7 mouse cellular contexts compared by ENCODE assay signal in genomic region chr12:85175926-85176845, GRCm38 (mm10). TPM values are rescaled to one million over a fixed set of nuclear protein-coding genes. Genes with fewer than 3 reads are reported as not detected.
DNase-seq lines count a peak whose midpoint lies in the region; ATAC-seq and TF ChIP-seq lines count a peak whose summit lies in the region.

No protein-coding gene starts in this region.

- no peaks in the 10 kb centered on the region; the same call in 1 of the 2 replicates for H3K27me3 ChIP-seq in intestine, embryonic 15.5 days (replicated peaks)
- H3K27me3 ChIP-seq in midbrain, embryonic 14.5 days (ENCODE audit: control insufficient read depth, insufficient read depth, low read length) = peaks cover 6% of the 10 kb centered on the region

- H3K9ac ChIP-seq in intestine, embryonic 15.5 days = peak overlapping the region; percentile 43
- H3K9ac ChIP-seq in midbrain, embryonic 14.5 days (replicated peaks; ENCODE audit: low read length) = peak overlapping the region; percentile 9

- TF ChIP-seq POLR2A in embryonic fibroblast, embryonic 13.5 days (IDR thresholded peaks at IDR 0.05; ENCODE audit: low read depth, low read length) = no peak

- H3K4me2 ChIP-seq in intestine, embryonic 15.5 days (replicated peaks) = peak overlapping the region; percentile 91
- peak overlapping the region; percentile 62 for H3K4me2 ChIP-seq in midbrain, embryonic 14.5 days (ENCODE audit: low read length)

- no peak overlapping the region for H3K27ac ChIP-seq in embryonic fibroblast, embryonic 13.5 days (ENCODE audit: insufficient read depth, low read length)
- H3K27ac ChIP-seq in intestine, embryonic 15.5 days = peak overlapping the region; percentile 55
- H3K27ac ChIP-seq in midbrain, embryonic 14.5 days (replicated peaks; ENCODE audit: low read depth, low read length) = peak overlapping the region; percentile 37; the same call in 1 of the 2 replicates

- peak; percentile 78 to 79 for DNase-seq in right cerebral cortex, postnatal 10 days (ENCODE audit: low spot score in 2 of 2)
- DNase-seq in right cerebral cortex, postnatal 25 days = no peak
- peak; percentile 85 for DNase-seq in midbrain, embryonic 14.5 days
- DNase-seq in urinary bladder, postnatal 4 days (ENCODE audit: low spot score in 2 of 2) = no peak

- H3K36me3 ChIP-seq in intestine, embryonic 15.5 days = no peaks in the 10 kb centered on the region
- no peaks in the 10 kb centered on the region for H3K36me3 ChIP-seq in midbrain, embryonic 14.5 days (ENCODE audit: control insufficient read depth, insufficient read depth, low read length)

- no peaks in the 10 kb centered on the region for H3K9me3 ChIP-seq in intestine, embryonic 15.5 days
- H3K9me3 ChIP-seq in midbrain, embryonic 14.5 days (ENCODE audit: control insufficient read depth, low read length) = no peaks in the 10 kb centered on the region

- 25% methylated on average over 11 of the region's 11 CpGs for WGBS in intestine, embryonic 15.5 days
- WGBS in midbrain, embryonic 14.5 days = 7% methylated on average over 11 of the region's 11 CpGs

- no peaks in the 10 kb centered on the region for H3K4me1 ChIP-seq in embryonic fibroblast, embryonic 13.5 days (ENCODE audit: control insufficient read depth, insufficient read depth, low read length)
- H3K4me1 ChIP-seq in intestine, embryonic 15.5 days (replicated peaks) = peaks cover 48% of the 10 kb centered on the region
- peaks cover 27% of the 10 kb centered on the region for H3K4me1 ChIP-seq in midbrain, embryonic 14.5 days (ENCODE audit: control insufficient read depth, insufficient read depth, low read length)

- no peak for TF ChIP-seq CTCF in embryonic fibroblast, embryonic 13.5 days (IDR thresholded peaks at IDR 0.05; ENCODE audit: borderline replicate concordance, insufficient read depth, low read length)

- peak; percentile 70 for ATAC-seq in intestine, embryonic 15.5 days
- peak; percentile 84 for ATAC-seq in midbrain, embryonic 14.5 days (ENCODE audit: low FRiP score, low TSS enrichment)
- no peak for ATAC-seq in cerebellum, adult (ENCODE audit: insufficient number of reproducible peaks, low FRiP score, low TSS enrichment)

- peak overlapping the region; percentile 13 for H3K4me3 ChIP-seq in embryonic fibroblast, embryonic 13.5 days (ENCODE audit: insufficient read depth, low read length)
- peak overlapping the region; percentile 41 for H3K4me3 ChIP-seq in intestine, embryonic 15.5 days (replicated peaks)
- peak overlapping the region; percentile 28; the same call in 1 of the 2 replicates for H3K4me3 ChIP-seq in midbrain, embryonic 14.5 days (replicated peaks; ENCODE audit: low read depth, low read length)

RNA-seq across cellular contexts. Expression of gene Pgf, which starts 1.4 kb away (rescaled TPM):
- polyA plus RNA-seq in embryonic fibroblast, embryonic 13.5 days (2011; ENCODE audit: insufficient read length, low read depth, missing spikeins) = 3.7 and 6.6 TPM in 2 replicates
- 15.6 and 15.8 TPM in 2 replicates for polyA plus RNA-seq in intestine, embryonic 15.5 days (2015; fragmentation: Nextera tagmentation; extraction: Ambion mirVana)
- polyA plus RNA-seq in midbrain, embryonic 14.5 days (2014; fragmentation: Nextera tagmentation; extraction: Ambion mirVana) = 6.0 and 7.1 TPM in 2 replicates

RNA-seq across cellular contexts. Expression of gene Rps6kl1, which starts 25.1 kb away (rescaled TPM):
- not detected in 2 replicates for polyA plus RNA-seq in embryonic fibroblast, embryonic 13.5 days (2011; ENCODE audit: insufficient read length, low read depth, missing spikeins)
- polyA plus RNA-seq in intestine, embryonic 15.5 days (2015; fragmentation: Nextera tagmentation; extraction: Ambion mirVana) = 2.4 and 2.6 TPM in 2 replicates
- polyA plus RNA-seq in midbrain, embryonic 14.5 days (2014; fragmentation: Nextera tagmentation; extraction: Ambion mirVana) = 22.2 and 27.1 TPM in 2 replicates

RNA-seq across cellular contexts. Expression of gene Eif2b2, which starts 43.1 kb away (rescaled TPM):
- polyA plus RNA-seq in embryonic fibroblast, embryonic 13.5 days (2011; ENCODE audit: insufficient read length, low read depth, missing spikeins) = 51.1 and 54.8 TPM in 2 replicates
- 66.8 and 72.0 TPM in 2 replicates for polyA plus RNA-seq in intestine, embryonic 15.5 days (2015; fragmentation: Nextera tagmentation; extraction: Ambion mirVana)
- polyA plus RNA-seq in midbrain, embryonic 14.5 days (2014; fragmentation: Nextera tagmentation; extraction: Ambion mirVana) = 77.1 and 78.7 TPM in 2 replicates

Comparison
In these comparisons a context has a peak if more than half of its experiments do, and no peak if none do; other contexts are left out.
1. DNase-seq: peak in right cerebral cortex, postnatal 10 days (2 of 2) and midbrain, embryonic 14.5 days (single experiment); none in right cerebral cortex, postnatal 25 days (single experiment) and urinary bladder, postnatal 4 days (0 of 2).
2. Peak in every context shown above with its lines, with median percentiles within 50 percentile points of each other: H3K4me3 ChIP-seq.